Mouse (Mus musculus) brain, embryonic 14.5 days (tissue): ENCODE results near the gene Nxpe4.

Source experiments
- CTCF ChIP-seq: fragments of 200-500 bp; IDR thresholded peaks from 2 replicates; pipeline ENCODE4 v1.5.1; 2012; ENCODE audit warnings: inconsistent platforms, mild to moderate bottlenecking, moderate library complexity, borderline replicate concordance; ENCODE audit not compliant: insufficient read depth, insufficient read length; ENCODE audit errors: extremely low read depth
- POLR2A ChIP-seq: fragments of 200-500 bp; IDR thresholded peaks from 2 replicates; pipeline ENCODE4 v1.6.1; 2012; ENCODE audit warnings: mild to moderate bottlenecking, inconsistent platforms, borderline replicate concordance; ENCODE audit not compliant: poor library complexity, insufficient read depth, insufficient read length, severe bottlenecking; ENCODE audit errors: extremely low read depth

GRCm38 (mm10) chr9:48423256-48423655 lies 261.4 kb downstream of the Nxpe4 start:
- TF ChIP-seq CTCF = no peak
- TF ChIP-seq POLR2A = no peak
